Mouse (Mus musculus) neutrophil, adult 59 days (primary cell): Measurements from ENCODE around the gene Usp18. TPM values are rescaled to one million over a fixed set of nuclear protein-coding genes. Genes with fewer than 3 reads are reported as not detected.

ENCODE experiments used
- total RNA-seq, 2 experiments: library from RNA; stranded (reverse); gene quantifications; 1 replicate in 1 of 2; 2 replicates in 1 of 2; pipeline ENCODE4 v1.2.4; 2023

The Usp18 gene
- 1 to 10 TPM; 5.0 to 6.5 TPM for total RNA-seq

GRCm38 (mm10) chr6:121245127-121246036, at the start of gene Usp18:
Gene Usp18 (plus strand): TSS chr6:121245906.

GRCm38 (mm10) chr6:121210149-121210925, 35.4 kb upstream of the Usp18 start, which contains the start of gene Tuba8:
Gene Tuba8 (plus strand): TSS chr6:121210696.

DNA sequence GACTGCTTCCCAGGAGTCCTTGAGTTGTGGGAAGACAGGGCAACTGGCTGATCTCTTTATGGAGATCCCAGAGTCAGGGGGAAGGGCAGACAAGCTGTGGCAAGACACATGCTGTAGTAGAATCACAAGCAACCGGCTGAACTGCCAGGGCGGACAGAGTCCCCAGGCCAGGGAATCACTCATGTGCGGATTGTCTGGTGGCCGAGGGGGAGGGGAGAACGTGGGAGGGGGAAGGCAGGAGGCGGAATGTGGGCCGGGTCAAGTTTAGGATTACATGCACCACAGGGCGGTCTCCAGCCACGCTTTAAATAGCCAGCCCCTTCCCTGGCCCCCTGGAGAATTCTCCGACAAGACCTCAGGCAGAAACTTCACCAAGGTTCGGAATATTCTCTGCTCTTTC, 54.2 kb downstream of the Usp18 start, which contains the start of gene Slc6a13:
TSS of gene Slc6a13 (plus strand) at position 274 of the 400 bp plus-strand sequence.

Other genes starting within 250 kb of the Usp18 start
- 1 to 10 TPM; 6.4 to 9.7 TPM for gene Mical3, start 114.9 kb upstream of the Usp18 start, total RNA-seq
- gene Pex26, start 62.2 kb upstream of the Usp18 start, total RNA-seq, result 1 to 10 TPM; 3.0 TPM
- gene Tuba8, start 35.2 kb upstream of the Usp18 start, total RNA-seq, result 10 to 100 TPM in 1 of 2 experiments, 1 to 10 TPM in 1; 8.7 to 10.1 TPM
- 1 to 10 TPM; 3.0 to 4.2 TPM for gene Slc6a13, start 54.3 kb downstream of the Usp18 start, total RNA-seq
- 10 to 100 TPM; 26.9 to 32.0 TPM for gene Slc6a12, start 97.2 kb downstream of the Usp18 start, total RNA-seq
- not detected for gene Iqsec3, start 227.8 kb downstream of the Usp18 start, total RNA-seq